Mouse (Mus musculus) limb, embryonic 10.5 days (tissue): ENCODE results near the gene Hc. TPM values are rescaled to one million over a fixed set of nuclear protein-coding genes. Genes with fewer than 3 reads are reported as not detected.

Experiments
- DNase-seq: peaks from one replicate; pipeline ENCODE4 v3.0.0-alpha.2; 2017; ENCODE audit warnings: low spot score
- H3K27ac ChIP-seq: fragments of 300-500 bp; sonication (generic); 2 replicates; pipeline ENCODE4 v1.5.1; 2016; ENCODE audit warnings: mild to moderate bottlenecking
- H3K27me3 ChIP-seq: fragments of 300-500 bp; sonication (generic); 2 replicates; pipeline ENCODE4 v1.6.1; 2016; ENCODE audit warnings: low read depth, mild to moderate bottlenecking; ENCODE audit not compliant: poor library complexity, severe bottlenecking
- H3K36me3 ChIP-seq: fragments of 300-500 bp; sonication (generic); 2 replicates; pipeline ENCODE4 v1.6.1; 2016; ENCODE audit warnings: mild to moderate bottlenecking, moderate library complexity
- H3K4me1 ChIP-seq: fragments of 300-500 bp; sonication (generic); 2 replicates; pipeline ENCODE4 v1.6.1; 2016
- H3K4me3 ChIP-seq: fragments of 300-500 bp; sonication (generic); 2 replicates; pipeline ENCODE4 v1.5.1; 2016; ENCODE audit warnings: mild to moderate bottlenecking, moderate library complexity
- H3K9me3 ChIP-seq: fragments of 300-500 bp; sonication (generic); replicated peaks from 2 replicates; pipeline ENCODE4 v1.6.1; 2016; ENCODE audit warnings: mild to moderate bottlenecking
- WGBS: fragments of 180-500 bp; shearing (Covaris S2); methylation state at CpG from one replicate; pipeline ENCODE4 v1.1.7; 2016; 5-methylcytosine and 5-hydroxymethylcytosine counted together
- polyA plus RNA-seq: library from polyadenylated mRNA; unstranded; fragments of >200 nt; fragmentation: Nextera tagmentation; extraction: Ambion mirVana; gene quantifications from 2 replicates; pipeline ENCODE4 v1.2.1, GENCODE M21; 2016

The Hc gene
- polyA plus RNA-seq, 1 experiment from 2014 or later: not detected

DNA sequence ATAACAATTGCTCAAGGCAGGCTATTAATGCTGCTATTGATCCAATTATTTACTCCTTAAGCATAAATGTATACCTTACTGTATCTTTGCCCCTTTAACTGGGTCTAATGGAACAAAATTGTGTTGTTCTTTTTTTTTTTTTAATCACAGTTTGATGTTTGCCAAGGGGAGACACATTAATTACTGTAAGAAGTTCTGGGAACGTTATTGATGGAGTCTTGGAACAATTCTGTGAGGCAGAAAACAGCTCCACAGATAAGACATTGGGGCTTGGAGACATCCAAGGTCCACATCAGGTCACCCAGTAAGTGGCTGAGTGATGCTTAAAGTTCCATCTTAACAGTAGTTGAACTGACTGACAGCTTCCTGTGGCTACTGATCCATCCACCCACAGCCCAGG lies 103.8 kb downstream of the Hc start:
- no peak overlapping the region for H3K4me3 ChIP-seq
- peaks cover 9% of the 10 kb centered on the region for H3K4me1 ChIP-seq
- H3K27me3 ChIP-seq: peaks cover 25% of the 10 kb centered on the region
- no peaks in the 10 kb centered on the region for H3K36me3 ChIP-seq
- no peak for DNase-seq
- no peaks in the 10 kb centered on the region for H3K9me3 ChIP-seq
- 78% methylated on average over 1 of the region's 1 CpGs for WGBS
- no peak overlapping the region for H3K27ac ChIP-seq

DNA sequence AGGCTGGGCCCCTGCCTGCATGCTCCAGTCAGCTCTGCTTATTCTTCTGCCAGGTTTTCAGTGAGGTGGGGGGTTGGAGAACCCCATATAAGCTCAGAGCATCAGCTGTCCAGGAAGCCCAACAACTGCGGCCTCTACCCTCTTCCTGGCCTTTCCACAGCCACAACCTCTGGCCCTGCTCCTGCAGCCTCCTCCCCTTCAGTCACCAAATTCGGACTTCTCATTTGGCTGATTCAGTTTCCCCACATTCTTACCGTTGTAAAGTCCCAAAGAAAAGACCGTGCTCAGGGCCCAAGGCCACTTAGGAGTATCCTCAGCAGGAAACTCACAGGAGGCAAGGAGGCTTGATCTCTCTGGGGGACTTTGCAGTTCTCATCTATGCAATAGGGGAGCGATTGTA lies 104.3 kb downstream of the Hc start:
- no peak for DNase-seq
- no peaks in the 10 kb centered on the region for H3K36me3 ChIP-seq
- H3K27me3 ChIP-seq: peaks cover 20% of the 10 kb centered on the region
- no peaks in the 10 kb centered on the region for H3K9me3 ChIP-seq
- no peak overlapping the region for H3K4me3 ChIP-seq
- no peak overlapping the region for H3K27ac ChIP-seq
- H3K4me1 ChIP-seq: peaks cover 9% of the 10 kb centered on the region
- 73% methylated on average over 5 of the region's 5 CpGs for WGBS

DNA sequence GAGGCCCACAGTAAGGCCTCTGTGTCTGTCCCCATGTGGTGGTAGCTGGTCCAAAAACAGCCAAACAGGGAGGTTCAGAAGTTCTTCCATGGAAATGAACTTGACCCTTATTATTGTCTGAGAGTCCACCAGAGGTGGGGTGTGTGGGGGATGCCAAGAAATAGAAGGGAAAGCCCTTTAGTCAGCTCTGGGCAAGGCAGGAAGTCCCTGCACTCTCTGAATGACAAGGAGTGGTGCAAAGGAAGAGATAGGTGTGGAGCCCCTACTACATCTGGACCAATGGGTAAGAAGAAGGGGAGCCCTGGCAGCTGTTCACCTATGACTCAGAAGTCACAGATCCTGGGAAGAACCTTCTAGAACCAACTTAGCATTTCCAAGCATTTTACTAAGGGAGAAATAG lies 106.9 kb downstream of the Hc start:
- DNase-seq: no peak
- H3K36me3 ChIP-seq: no peaks in the 10 kb centered on the region
- H3K27me3 ChIP-seq: no peaks in the 10 kb centered on the region
- no peaks in the 10 kb centered on the region for H3K9me3 ChIP-seq
- no peak overlapping the region for H3K4me3 ChIP-seq
- no peak overlapping the region for H3K27ac ChIP-seq
- no peaks in the 10 kb centered on the region for H3K4me1 ChIP-seq

DNA sequence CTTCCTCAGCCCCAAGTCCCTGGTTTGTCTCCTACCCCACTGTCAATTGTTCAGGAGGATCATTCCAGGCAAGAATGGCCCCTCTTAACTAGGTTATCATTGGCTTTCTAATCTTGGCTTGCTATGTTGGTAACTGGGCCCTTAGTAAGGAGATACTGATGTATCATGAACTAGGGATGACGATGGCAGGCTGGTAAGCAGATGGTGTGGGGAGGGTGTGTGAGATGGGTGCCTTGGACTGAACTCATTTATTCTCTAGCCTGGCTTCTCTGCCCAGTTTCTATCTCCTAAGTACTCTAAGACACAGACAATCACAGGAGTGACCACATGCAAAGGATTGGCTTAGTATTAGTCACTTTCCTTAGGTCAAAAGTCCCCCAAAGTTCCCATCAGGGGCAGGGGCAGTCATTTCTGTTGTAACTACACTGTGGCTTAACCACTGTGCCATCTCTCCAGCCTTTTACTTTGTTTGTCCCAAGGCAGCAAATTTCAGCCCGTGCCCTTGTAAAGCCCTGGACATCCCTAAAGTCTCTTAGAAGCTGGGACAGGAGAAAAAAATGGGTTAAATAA lies 107.6 kb downstream of the Hc start:
- no peaks in the 10 kb centered on the region for H3K4me1 ChIP-seq
- 86% methylated on average over 2 of the region's 2 CpGs for WGBS
- no peak overlapping the region for H3K4me3 ChIP-seq
- no peaks in the 10 kb centered on the region for H3K36me3 ChIP-seq
- no peaks in the 10 kb centered on the region for H3K9me3 ChIP-seq
- H3K27me3 ChIP-seq: no peaks in the 10 kb centered on the region
- DNase-seq: no peak
- no peak overlapping the region for H3K27ac ChIP-seq

DNA sequence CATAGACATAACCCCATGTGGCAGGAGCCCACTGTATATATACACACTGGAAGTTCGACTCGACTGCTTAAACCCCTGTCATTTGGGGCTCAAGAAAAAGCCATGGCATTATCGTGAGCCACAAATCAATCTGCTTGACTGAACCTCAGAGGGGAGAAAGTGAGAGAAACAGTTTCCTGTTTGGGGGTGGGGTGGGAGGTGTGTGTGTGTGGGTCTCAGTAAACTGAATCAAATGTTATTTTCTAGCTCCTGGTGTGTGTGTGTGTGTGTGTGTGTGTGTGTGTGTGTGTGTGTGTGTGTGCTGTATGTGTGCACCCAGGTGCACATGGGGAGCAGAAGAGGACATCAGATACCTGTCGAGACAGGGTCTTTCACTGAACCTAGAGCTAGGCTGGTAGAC lies 108.2 kb downstream of the Hc start:
- no peaks in the 10 kb centered on the region for H3K36me3 ChIP-seq
- no peak overlapping the region for H3K4me3 ChIP-seq
- H3K27ac ChIP-seq: no peak overlapping the region
- H3K9me3 ChIP-seq: no peaks in the 10 kb centered on the region
- H3K4me1 ChIP-seq: no peaks in the 10 kb centered on the region
- no peaks in the 10 kb centered on the region for H3K27me3 ChIP-seq
- 85% methylated on average over 4 of the region's 4 CpGs for WGBS
- no peak for DNase-seq

DNA sequence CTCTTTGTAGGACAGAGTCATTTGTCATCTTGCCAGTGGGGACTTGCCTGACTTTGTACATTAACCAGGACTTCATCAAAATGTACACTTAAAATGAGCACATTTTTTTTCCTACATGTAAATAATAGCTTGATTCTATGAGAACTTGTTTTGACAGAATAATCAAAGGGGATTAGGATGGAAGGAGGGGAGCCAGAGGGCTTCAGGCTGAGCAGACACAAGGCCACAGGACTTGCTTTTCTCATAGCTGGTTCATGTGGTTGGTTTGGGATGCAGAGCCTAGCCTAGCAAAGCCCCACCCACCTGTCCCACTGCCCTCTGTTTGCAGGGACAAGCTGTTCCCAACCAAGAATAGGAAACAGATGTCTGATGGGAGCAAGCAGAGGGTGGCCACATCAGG lies 109.8 kb downstream of the Hc start:
- no peaks in the 10 kb centered on the region for H3K36me3 ChIP-seq
- no peak overlapping the region for H3K4me3 ChIP-seq
- H3K27me3 ChIP-seq: no peaks in the 10 kb centered on the region
- H3K4me1 ChIP-seq: peaks cover 3% of the 10 kb centered on the region; the same call in 1 of the 2 replicates
- no peak for DNase-seq
- no peaks in the 10 kb centered on the region for H3K9me3 ChIP-seq
- H3K27ac ChIP-seq: no peak overlapping the region

DNA sequence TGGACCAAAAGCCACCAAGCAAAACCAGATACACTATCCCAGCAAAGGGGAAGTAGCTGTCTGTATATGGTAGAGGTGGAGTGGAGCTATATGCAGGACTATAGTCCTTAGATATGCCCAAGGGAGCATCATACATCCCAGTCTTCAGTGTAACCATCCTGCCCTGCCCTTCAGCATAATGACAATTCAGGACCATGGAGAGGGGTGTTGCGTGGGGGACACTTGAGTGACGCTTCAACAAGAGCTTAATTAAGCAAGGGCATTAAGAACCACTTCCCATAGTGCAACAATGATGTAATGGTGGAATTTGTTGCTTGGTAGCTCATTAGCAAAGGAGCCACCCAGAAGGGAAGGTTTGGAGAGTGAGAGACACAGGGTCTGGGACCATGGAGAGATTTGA lies 112.6 kb downstream of the Hc start:
- no peak overlapping the region for H3K27ac ChIP-seq
- H3K27me3 ChIP-seq: peaks cover 2% of the 10 kb centered on the region; the same call in 1 of the 2 replicates
- H3K4me1 ChIP-seq: peaks cover 12% of the 10 kb centered on the region
- no peak for DNase-seq
- no peak overlapping the region for H3K4me3 ChIP-seq
- no peaks in the 10 kb centered on the region for H3K36me3 ChIP-seq
- 35% methylated on average over 2 of the region's 2 CpGs for WGBS
- no peaks in the 10 kb centered on the region for H3K9me3 ChIP-seq

DNA sequence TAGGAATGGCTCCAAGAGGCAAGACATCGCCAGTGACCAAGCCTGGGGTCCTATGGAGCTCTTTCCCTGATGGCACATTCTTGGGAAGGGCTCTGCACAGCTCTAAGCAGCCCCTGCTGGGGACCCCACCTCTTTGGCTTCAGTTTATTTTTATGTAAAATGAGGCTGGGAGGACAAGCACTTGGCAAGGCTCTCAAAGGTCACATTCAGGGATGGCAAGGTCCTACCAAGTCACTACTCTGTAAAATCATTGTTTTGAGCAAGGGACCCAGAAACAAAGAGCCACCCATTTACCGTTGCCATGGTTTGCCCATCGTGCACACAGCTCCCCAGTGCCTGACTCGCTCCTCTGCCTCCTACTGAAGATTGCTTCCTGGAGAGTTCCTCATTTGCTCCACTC lies 115.2 kb downstream of the Hc start:
- H3K27me3 ChIP-seq: peaks cover 24% of the 10 kb centered on the region; the same call in 1 of the 2 replicates
- no peak overlapping the region for H3K27ac ChIP-seq
- no peak for DNase-seq
- H3K4me3 ChIP-seq: no peak overlapping the region
- peaks cover 15% of the 10 kb centered on the region for H3K4me1 ChIP-seq
- H3K36me3 ChIP-seq: no peaks in the 10 kb centered on the region
- WGBS: 79% methylated on average over 4 of the region's 4 CpGs
- H3K9me3 ChIP-seq: no peaks in the 10 kb centered on the region

DNA sequence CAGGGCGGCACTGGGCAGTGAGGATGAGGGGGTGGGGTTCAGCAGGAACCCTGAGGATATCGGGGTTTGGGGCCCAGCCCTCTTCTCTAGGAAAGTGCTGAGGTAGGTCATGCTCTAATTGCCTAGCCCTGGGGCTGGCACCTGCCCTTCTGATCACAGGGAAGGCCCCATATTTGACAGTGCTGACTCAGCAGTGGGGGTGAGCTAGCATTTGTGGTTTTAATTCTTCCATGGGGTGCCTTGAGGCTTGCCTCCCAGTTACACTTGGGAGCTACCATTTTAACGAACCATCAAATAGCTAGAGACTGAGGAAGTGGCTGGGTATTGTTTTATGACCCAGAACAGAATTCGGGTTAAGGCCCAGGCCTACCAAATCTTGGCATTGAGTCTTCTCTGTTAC lies 115.7 kb downstream of the Hc start:
- no peak overlapping the region for H3K4me3 ChIP-seq
- peaks cover 19% of the 10 kb centered on the region for H3K4me1 ChIP-seq
- WGBS: 73% methylated on average over 4 of the region's 4 CpGs
- no peak for DNase-seq
- no peak overlapping the region for H3K27ac ChIP-seq
- H3K9me3 ChIP-seq: no peaks in the 10 kb centered on the region
- H3K36me3 ChIP-seq: no peaks in the 10 kb centered on the region
- H3K27me3 ChIP-seq: peaks cover 27% of the 10 kb centered on the region; the same call in 1 of the 2 replicates

DNA sequence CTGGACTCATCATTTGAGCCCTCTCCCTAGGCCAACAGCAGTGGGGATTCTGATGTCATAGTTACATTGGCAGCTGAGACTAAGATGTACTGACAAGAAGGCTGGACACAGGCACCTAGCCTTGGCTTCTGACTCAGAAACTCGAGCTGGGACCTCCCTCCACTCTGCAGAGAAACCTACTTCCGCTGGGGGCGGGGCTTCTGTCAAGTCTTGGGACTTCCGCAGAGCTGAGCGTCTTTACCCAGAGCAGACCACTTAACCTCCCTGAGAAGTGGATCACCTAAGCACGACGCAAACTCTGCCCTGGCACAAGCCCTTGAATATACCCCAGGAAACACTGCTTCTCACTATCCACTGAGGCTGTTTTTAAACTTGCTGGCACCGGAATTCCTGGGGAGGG lies 116.5 kb downstream of the Hc start:
- Histone ChIP-seq H3K9me3 (no peaks in the 10 kb centered on the region), H3K36me3 (no peaks in the 10 kb centered on the region), H3K4me3 (no peak overlapping the region), H3K27me3 (peaks cover 27% of the 10 kb centered on the region; the same call in 1 of the 2 replicates), H3K27ac (0 out of 2 replicates have a peak overlapping the region, but pooled peaks have one; percentile 9), H3K4me1 (peaks cover 19% of the 10 kb centered on the region)
- no peak for DNase-seq
- 18% methylated on average over 8 of the region's 8 CpGs for WGBS

DNA sequence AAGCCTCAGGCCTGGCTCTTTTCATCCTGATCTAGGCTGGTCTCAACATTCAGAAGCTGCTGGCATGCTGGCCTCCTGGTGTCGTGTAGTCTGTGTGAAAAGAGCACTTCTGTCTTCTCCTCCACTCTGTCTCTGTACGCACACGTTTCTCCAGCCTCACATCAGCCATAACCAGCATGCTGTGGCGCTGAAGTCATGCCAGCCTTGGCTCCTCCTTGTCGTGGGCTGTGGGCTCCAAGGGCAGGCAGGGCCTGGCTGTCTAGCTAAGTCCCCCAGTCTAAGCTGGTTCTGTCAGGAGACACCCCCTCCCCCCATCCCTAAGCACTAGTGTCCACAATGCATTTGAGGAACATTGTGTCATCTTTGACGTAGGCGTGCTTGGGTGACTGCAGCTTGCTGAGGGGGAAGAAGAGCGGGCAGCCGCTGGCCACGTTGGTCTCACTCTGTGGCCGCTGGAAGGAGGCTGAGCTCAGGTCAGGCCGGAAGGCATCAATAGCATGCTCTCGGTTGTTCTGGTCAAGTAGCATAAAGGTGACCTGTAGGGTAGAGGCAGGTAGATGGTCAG lies 117.6 kb downstream of the Hc start:
- DNase-seq: no peak
- Histone ChIP-seq H3K27me3 (peaks cover 27% of the 10 kb centered on the region; the same call in 1 of the 2 replicates), H3K4me3 (no peak overlapping the region), H3K36me3 (no peaks in the 10 kb centered on the region), H3K9me3 (no peaks in the 10 kb centered on the region), H3K4me1 (peaks cover 23% of the 10 kb centered on the region), H3K27ac (no peak overlapping the region)
- WGBS: 87% methylated on average over 13 of the region's 13 CpGs

DNA sequence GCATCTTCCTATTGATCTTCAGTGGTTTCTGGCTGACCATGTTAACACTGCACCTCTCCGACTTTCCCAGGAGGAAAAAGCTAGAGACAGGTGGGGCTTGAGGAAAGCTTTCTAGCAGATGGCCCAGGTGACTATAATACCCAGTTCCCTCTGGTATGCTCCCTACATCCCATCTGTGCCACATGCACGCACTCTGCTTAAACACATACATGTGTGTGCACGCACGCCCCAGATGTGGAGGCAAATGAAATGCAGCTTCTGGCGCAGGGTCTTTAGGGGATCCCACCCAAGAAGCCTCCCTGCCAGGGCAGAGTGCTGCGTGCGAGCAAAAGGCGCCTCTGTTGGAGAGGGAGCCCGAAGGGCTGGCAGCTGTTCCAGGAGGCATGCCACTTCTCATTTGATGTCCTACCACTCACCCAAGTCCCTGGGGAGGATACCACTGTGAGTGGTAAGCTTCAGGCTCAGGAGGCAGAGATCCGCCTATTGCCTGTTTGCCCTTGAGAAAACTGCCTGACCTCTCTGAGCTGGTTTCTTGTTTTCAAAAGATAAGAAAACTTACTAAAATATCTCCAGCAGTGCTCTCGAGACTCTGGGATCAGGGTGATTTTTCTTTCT lies 120.1 kb downstream of the Hc start:
- Histone ChIP-seq H3K27me3 (peaks cover 32% of the 10 kb centered on the region; the same call in 1 of the 2 replicates), H3K27ac (no peak overlapping the region), H3K4me3 (no peak overlapping the region), H3K9me3 (no peaks in the 10 kb centered on the region), H3K4me1 (peaks cover 44% of the 10 kb centered on the region), H3K36me3 (no peaks in the 10 kb centered on the region)
- peak; percentile 47 for DNase-seq
- WGBS: 78% methylated on average over 11 of the region's 11 CpGs

DNA sequence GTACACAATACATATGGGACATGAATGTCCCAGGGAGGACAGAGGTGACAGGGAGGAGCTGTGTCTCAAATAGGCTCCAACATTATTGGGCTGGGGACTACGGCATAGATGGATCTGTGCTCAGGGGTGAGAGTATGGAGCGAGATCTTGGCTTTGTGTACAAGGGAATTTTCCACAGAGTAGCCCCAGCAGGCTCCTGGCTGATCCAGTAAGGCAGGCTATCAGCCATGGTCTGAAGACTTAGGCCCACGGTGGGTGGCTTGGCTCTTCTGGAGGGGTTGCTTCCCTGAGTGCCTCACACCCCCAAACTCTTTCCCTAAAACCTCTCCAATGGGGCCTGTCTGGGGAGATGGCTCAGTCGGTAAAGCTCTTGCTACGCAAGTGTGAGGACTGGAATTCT lies 121.0 kb downstream of the Hc start:
- H3K9me3 ChIP-seq: no peaks in the 10 kb centered on the region
- H3K4me3 ChIP-seq: no peak overlapping the region
- H3K36me3 ChIP-seq: no peaks in the 10 kb centered on the region
- H3K27me3 ChIP-seq: peaks cover 32% of the 10 kb centered on the region; the same call in 1 of the 2 replicates
- no peak for DNase-seq
- H3K4me1 ChIP-seq: peaks cover 42% of the 10 kb centered on the region
- H3K27ac ChIP-seq: no peak overlapping the region
- 84% methylated on average over 5 of the region's 5 CpGs for WGBS
